30 mouse cellular contexts compared by ENCODE assay signal in the genomic region with DNA sequence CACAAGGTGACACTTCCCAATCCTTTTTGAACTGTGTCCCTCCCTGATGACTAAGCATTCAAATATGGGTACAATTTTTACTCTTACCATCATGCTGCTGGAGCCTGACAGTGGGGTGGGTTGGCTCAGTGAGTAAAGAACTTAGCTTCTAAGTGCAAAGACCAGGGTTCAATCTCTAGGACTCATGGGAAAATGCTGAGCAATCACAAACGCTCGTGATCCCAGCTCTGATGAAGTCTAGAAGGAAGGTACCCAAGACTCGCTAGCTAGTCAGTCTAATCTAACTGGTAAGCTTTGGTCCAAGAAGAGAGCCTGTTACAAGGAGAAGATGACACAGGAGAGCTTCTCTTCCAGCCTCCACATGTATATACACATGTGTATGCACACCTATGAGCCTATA. TPM values are rescaled to one million over a fixed set of nuclear protein-coding genes. Genes with fewer than 3 reads are reported as not detected.
"Had no signal": no experiment of that assay in that cellular context is flagged by ENCODE, and none has a peak within 500 bp of the region (broad histone marks: within the 10 kb centered on the region; RNA-seq: fewer than 3 reads in every experiment).

No protein-coding gene starts in this region.

- H3K4me1 ChIP-seq: intestine, embryonic 15.5 days had no signal

- H3K4me3 ChIP-seq: intestine, embryonic 15.5 days; left cerebral cortex, adult 2 months; limb, embryonic 10.5 days; limb, embryonic 13.5 days had no signal

- DNase-seq: kidney, adult 11 months; kidney, postnatal 25 days; layer of hippocampus, postnatal 36 days; lung, adult 2 months; lung, postnatal 14 days; lung, postnatal 4 days; midbrain, embryonic 14.5 days; thymus, adult 2 months; thymus, postnatal 14 days; thymus, postnatal 4 days had no signal

- H3K4me2 ChIP-seq: intestine, embryonic 15.5 days; limb, embryonic 13.5 days; midbrain, embryonic 11.5 days had no signal

- H3K9ac ChIP-seq: intestine, embryonic 15.5 days; limb, embryonic 13.5 days; liver, embryonic 14.5 days had no signal

- H3K27ac ChIP-seq: intestine, embryonic 15.5 days; kidney, postnatal 0 days; left cerebral cortex, adult 2 months; limb, embryonic 10.5 days; limb, embryonic 13.5 days; stomach, postnatal 0 days had no signal

- H3K9me3 ChIP-seq: intestine, embryonic 15.5 days; limb, embryonic 10.5 days; limb, embryonic 13.5 days had no signal

- H3K27me3 ChIP-seq: intestine, embryonic 15.5 days; limb, embryonic 13.5 days had no signal

- ATAC-seq: intestine, embryonic 15.5 days had no signal

RNA-seq across cellular contexts. Expression of a gene that starts 57.7 kb away (rescaled TPM):
- total RNA-seq: layer of hippocampus, adult 8-10 months; layer of hippocampus, postnatal 10 days; layer of hippocampus, postnatal 36 days; left cerebral cortex, adult 2 months; left cerebral cortex, postnatal 10 days; megakaryocyte progenitor cell, adult 5-6 weeks; megakaryocyte-erythroid progenitor cell, adult 5-6 weeks; midbrain, postnatal 0 days had no signal
- polyA plus RNA-seq: intestine, embryonic 15.5 days; kidney, postnatal 0 days; limb, embryonic 10.5 days; limb, embryonic 13.5 days; liver, embryonic 14.5 days; lung, adult 2 months; lung, embryonic 16.5 days; midbrain, embryonic 11.5 days; midbrain, embryonic 14.5 days; midbrain, postnatal 0 days; neural tube, embryonic 11.5 days; neural tube, embryonic 14.5 days; small intestine, adult 2 months; spleen, adult 2 months; stomach, embryonic 14.5 days; stomach, postnatal 0 days; thymus, adult 2 months had no signal
